Mouse (Mus musculus) liver, embryonic 14.5 days (tissue): Measurements from ENCODE around the gene Nav2.

Experiments used
- CTCF ChIP-seq: IDR thresholded peaks from 2 replicates; pipeline ENCODE4 v1.5.1; 2016; ENCODE audit warnings: antibody characterized with exemption, low read depth, control low read depth
- EP300 ChIP-seq: IDR thresholded peaks from 2 replicates; pipeline ENCODE4 v1.6.1; 2016; ENCODE audit warnings: antibody characterized with exemption, low read depth

DNA sequence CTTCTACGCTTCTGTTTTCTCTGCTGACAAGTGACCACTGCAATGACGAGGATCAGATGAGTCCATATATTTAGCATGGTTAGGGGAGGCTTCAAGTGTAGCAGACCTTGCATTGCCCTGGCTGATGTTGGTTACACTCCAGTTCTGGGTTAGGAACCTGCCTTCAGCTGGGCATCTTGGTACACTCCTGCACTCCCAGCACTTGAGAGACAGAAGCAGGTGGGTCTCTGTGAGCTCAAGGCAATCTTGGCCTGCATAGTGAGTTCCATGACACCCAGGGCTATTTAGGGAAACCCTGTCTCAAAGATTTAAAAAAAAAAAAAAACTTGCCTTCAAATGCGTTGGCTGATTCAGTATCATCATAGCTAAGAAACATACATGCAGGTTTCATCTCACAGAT lies 450.6 kb downstream of the Nav2 start:
- no peak for TF ChIP-seq CTCF
- TF ChIP-seq EP300, result no peak
